Mouse (Mus musculus): ENCODE results near the gene Cers6. TPM values are rescaled to one million over a fixed set of nuclear protein-coding genes. Genes with fewer than 3 reads are reported as not detected.

The Cers6 gene
- total RNA-seq, 4 experiments from 2014 or later: 0.58 to 1.4 (median 0.64) TPM

DNA sequence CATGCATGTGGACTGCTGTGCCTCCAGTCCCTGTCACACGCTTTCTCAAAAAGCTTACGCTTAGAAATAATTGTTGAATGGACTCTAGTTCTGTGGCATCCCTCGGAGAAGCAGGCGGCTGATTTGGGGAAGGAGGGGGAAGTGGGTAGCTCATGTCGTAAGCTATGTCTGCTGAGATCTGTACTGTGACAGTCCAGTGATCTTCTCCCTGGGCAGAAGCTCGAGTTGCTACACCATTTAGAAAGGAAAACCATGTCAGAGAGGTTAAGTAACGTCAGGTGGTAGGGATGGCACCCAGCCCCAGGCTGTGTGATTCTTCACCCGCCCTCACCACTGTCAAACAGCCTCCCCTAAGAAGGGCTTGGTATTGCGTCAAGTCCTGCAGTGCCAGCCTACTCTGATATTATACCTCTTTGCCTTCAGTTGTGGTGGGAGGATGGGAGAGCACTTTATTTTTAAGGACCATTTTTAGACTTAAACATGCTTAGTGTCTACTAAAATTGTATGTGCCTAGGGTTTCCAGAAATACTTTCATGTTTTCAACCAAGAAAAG, 154.0 kb downstream of the Cers6 start:
- DNase-seq (ENCODE audit: low spot score in 2 of 2): no peak

DNA sequence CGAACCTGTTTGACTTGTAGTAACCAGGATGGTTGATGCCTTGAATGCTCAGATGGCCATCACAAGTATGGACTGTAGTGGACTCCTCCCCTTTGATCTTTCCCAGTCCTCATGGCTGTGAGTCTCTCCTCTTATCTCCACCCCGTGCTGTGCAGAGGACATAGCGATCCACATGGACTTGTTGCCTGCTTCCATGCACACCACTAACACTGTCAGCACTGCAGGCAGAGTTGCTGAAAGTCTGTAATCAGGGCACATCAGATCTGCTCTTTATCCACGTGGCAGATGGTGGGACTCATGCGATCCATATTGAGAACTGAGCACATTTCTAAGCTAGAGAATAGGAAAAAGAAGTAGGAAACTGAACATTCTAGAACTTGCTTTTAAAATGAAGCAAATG, 154.6 kb downstream of the Cers6 start:
- DNase-seq (ENCODE audit: low spot score in 2 of 2): no peak

DNA sequence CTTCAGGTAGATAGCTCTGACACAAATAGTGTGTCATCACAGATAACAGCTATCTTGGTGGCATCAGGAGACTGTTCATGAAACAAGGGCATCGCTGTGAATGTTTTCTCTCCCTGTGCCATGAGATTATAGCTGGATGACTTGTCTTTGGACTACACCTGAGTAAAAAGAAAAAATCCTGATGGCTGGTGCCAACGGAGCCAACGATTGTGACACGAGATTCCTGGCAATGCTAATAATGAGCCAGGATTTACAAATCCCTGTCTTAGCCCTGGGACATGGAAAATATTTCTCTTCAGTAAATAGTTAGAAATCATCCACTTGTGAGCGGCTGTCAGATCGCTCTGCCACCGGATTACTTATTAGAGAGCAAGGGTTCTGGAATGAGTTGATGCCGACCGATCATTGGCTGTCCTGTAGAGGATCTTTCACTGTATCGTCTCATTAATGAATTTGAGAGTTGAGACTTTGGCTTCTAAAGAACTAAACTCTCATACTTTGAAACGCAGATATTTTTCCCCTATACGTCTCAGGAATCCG, 157.9 kb downstream of the Cers6 start:
- no peak for DNase-seq (ENCODE audit: low spot score in 2 of 2)

DNA sequence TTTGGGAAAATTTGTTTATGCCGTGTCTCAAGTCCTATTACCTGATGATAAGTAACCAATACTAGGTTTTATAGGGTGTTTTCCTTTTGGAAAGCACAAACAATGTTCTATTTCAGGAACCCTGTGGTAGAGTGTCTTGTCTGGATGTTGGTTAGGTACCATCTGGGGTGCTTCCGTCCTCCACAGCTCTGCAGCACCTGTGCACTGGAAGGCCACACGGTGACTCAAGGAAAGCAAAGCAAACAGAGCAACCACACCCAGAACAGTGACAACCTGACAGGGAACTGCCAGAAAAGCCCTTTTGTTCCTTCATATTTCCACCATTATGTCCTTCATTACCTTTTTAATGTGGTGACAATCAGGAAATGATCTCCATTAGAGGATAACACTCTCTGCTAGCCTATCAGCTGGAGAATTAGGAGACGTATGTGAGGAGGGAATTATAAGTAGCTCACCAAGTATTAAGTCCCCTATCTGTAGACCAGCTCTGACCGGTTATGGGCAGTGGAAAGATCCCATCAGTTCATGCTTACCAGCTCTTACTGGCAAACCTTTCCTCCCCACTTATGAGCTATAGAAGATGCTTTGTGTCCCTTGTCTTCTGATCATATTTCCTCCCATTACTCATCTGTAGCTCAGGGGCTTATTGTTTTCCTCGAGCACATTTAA, 158.7 kb downstream of the Cers6 start:
- DNase-seq (ENCODE audit: low spot score in 2 of 2): no peak

DNA sequence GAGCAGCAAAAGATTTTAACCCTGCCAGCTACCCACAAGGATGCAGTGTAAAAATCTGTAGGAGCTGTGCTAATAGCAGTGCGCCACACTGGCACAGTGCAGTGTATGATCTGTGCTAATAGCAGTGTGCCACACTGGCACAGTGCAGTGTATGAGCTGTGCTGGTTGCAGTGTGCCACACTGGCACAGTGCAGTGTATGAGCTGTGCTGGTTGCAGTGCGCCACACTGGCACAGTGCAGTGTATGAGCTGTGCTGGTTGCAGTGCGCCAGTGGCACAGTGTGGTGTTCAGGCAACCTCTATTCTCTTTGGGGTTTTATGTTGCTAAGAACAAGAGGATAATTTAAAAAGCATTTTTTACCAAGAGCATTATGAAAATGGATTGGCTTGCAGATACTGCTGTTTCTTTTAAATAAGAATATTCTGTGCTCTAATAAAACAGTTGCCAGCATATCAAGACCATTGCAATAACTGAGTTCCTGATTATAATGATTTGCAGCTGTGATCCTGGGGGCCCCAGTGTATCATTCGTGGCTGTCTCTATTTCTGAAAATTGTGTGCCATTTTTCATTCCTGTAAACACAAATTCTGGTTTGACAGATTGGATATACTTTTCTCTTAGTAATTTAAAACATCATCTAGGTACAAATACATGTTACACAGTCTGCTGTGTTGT, 159.5 kb downstream of the Cers6 start:
- DNase-seq (ENCODE audit: low spot score in 2 of 2): no peak

DNA sequence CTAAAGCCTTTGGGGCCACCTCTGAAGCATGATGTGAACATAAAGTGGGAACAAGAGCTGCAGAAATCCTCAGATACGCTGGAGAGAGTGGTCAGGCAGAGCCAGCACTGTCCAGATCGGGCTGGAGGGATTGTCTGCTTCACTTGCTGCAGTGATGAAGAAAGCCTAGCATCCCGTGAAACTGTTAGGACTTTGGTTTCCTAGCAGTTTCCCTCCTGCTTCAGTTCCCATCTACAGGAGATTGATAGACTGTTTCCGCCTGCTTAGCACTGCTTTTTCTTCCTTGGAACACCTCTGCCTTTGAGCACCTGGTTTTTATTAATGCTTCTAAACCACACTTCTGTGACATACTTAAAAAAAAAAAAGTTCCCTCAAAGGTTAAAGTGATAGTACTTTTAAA, 160.3 kb downstream of the Cers6 start:
- DNase-seq (ENCODE audit: low spot score in 2 of 2): no peak

DNA sequence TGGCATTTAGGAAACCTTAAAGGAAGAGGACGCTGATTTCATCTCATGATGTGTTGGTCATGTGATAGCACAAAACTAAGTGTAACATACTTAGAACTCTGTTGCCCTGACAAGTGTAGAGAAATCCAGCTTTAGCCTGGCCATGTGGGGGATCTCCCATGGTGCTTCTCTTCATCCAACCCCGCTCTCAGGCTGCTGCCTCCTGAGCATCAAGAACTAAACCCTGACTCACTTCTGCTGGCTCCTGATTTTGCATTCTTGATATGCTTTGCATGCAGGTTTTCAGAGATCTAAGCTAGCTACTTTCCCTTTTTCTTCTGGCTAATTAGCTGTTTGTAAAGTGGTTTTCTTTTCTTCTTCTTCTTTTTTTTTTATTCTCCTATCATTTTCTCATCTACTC, 163.6 kb downstream of the Cers6 start:
- no peak for DNase-seq (ENCODE audit: low spot score in 2 of 2)

DNA sequence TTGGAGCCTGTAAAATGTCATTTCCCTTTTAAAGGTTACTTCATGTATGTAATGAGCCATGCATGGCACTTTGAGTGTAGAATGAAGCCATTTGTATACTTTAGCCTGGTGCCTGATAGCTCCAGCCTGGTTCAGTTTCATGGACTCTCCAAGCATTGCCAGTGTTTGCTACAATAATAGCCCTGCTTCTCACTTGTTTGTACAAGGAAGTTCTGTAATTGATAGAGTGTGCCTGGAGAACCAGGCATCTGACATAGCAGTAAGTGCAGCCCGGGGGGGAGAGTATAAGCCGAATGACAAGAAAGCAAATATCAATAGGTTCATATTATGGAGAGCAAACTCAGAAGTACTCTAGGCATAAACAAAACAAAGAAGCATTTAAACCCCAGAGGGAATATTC, 171.3 kb downstream of the Cers6 start:
- no peak for DNase-seq (ENCODE audit: low spot score in 2 of 2)

DNA sequence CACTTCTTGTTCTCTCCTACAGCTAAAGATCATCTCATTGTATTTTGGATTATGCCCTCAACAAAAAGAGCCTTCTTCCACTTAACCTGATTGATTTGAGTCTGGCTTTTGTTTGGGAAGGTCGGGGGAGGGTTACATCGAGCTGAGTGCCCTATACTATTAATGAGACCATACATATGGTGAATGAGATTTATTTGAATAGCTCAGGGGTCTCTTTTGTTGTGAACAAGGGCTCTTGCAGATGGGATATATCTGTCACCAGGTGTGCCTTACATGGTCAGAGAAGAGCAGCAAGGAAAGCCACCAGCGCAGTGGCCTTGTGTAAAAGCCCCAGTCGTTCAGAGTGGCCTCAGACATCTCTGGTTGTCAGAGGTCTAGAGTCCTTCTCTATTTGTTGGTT, 174.2 kb downstream of the Cers6 start:
- DNase-seq (ENCODE audit: low spot score in 2 of 2): no peak

DNA sequence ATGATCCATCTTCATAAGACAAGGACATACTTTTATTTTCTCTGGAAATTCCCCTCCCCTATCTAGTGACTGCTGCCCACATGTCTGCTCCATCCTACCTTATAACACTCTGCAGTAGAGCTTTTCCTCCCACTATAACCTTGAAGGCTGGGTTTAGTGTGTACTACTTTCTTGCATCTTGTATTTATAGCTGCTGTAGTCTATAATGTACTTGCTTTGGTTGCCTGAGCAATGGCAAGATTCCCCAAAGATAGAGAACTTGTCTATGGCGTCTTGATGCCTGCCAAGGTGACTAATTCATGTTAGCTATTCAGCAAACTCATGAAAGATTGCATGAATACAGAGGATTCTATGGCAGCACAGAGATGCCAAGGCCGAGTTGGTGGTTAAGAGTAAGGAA, 176.1 kb downstream of the Cers6 start:
- no peak for DNase-seq (ENCODE audit: low spot score in 2 of 2)

DNA sequence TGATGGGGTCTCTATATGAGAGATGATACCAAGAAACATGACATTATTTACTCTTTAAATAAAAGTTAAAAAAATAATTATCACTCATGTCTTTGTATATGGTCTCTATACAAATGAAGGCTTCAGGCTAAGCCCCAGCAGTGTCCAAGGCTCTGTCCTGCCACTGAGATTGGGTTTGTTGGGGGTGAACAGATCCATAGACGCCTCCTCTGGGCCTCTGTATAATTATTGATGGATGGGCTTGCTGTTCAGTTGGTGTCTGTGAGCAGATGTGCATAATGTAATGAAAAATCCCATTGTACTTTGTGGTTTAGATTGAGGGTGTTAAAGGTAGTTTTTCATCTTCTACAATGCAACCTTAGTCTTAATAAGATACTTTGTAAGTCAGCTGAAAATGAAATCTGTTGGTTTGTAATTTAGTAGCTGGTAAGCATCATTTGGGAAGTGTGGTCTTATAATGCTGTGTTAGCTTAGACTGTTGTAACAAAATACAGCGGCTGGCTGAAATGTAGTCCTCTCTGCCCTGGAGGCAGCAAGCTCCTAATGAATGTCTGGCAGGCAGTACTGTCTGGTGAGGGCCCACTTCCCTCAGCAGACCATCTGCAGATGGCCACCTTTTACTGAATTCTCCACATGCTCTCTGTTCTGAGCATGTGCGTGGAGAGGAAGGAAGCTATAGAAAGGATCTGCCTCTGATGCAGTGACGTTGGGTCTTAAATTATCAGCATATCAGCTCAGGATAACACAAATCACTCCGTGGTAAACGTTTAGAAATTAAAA, 181.3 kb downstream of the Cers6 start:
- no peak for DNase-seq (ENCODE audit: low spot score in 2 of 2)

DNA sequence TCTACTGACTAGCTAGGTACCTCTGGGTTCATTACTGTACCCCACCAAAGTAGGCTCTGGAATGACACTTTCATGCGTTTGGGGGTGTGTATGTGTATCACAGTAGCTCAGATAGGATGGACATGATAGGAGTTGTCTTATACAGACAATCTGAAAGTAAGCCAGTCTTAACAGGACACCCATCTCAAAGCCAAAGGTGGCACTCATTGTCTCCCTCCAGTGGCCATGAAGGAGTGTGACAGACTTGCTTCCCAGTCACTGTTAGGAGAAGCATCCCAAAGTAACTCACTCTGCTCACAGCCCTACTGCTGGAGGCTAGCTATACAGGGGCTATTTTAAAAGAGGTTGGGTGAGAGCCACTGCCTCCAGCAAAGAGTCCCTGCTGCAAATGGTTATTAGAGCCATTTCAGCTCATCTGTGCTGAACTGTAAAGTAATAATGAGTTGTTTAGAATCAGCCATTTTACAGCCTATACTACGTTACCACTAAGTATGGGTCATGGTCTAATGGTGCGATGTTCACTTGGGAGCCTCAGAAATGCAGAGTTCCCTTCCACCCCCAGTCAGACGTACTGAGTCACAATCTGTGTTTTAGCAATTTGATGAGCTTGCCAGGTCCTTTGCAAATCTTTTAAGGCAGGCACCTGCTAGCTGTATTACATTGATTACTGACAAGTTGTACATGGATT, 182.3 kb downstream of the Cers6 start:
- no peak for DNase-seq (ENCODE audit: low spot score in 2 of 2)

DNA sequence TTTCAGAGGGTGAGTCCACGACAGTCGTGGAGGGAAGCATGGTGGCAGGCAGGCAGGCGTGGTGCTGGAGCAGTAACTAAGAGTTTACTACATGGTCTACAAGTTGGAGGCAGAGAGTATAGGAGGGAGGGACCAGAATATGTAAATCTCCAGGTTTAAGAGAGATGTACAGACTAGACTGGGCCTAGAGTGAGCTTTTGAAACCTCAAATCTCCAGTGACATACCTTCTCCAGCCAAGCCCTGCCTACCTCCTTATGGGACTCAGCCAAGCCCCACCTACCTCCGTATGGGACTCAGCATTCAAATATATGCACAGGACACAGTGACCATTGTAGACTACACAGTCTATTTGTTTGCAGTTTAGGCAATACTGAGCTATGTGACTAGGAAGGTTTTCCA, 184.7 kb downstream of the Cers6 start:
- no peak for DNase-seq (ENCODE audit: low spot score in 2 of 2)

DNA sequence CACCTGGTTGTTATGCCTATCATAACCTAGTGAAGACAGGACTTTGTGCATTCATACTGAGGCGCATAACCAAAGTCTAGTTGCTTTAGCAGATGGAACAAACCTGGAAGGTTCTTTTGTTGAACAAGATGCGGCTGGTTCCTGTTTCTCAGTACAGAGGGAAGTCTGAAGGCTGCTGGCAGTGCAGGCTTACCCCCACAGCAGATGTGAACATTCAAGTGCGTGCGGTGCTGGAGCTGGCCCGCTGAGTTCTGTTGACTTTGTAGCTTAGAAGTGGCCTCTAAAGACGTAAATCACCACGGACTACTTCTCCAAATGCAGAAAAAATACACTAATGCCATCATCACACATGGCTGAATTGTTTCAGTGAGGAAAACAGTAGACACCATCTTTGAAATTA, 186.1 kb downstream of the Cers6 start:
- DNase-seq (ENCODE audit: low spot score in 2 of 2): no peak

DNA sequence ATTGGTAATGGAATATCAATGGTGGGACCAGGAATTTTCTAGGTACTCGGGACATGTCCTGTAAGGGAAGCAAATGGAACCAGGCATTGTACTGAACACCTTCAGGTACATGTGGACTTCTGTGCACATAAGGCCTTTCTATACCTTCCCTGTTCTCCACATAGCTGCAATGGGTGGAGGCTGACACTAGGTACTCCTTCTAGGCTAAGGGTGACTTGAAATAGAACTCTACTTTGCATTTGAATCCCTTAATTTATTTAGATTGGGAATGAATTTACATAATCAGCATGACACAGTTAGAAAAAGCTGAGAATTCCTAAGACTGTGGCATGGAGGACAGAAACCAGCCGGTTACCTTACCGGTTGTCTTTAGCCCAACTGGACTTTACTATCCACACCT, 186.6 kb downstream of the Cers6 start:
- DNase-seq (ENCODE audit: low spot score in 2 of 2): no peak

DNA sequence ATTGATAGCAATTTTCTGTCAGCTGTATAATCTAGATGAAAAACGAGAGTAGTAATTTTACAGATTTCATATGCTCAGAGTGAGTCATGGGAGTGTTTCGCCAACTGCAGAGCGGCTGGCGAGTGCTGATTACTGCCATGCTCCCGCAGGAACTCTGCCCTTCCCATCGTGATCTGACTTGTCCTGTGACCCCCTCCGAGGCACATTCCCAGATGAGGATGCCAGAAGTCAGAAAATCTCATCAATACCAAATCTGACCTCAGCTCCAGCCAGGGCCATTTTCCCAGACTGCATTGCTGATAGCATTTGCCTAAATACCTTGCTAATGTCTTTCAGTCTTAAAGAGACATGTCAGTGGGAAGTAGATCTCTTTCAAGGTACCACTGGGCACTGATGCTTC, 187.9 kb downstream of the Cers6 start:
- DNase-seq (ENCODE audit: low spot score in 2 of 2): no peak

DNA sequence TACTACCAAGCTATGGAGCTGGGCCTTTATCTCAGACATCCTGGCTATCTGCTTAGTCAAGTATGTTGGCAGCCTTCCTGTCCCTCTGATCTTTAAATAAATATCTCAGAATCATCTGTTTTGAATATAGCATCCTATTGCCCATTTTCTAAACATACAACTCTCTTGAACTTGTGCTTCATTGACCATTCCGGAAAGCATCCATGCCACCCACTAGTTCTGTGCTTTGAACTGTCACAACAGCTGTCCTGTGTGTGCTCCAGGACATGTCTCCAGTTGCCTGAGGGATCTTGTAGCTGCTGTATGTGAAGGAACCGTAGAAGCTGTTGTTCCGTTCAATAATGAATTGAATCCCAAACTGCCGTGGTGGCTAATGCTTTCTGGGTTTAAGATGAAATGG, 188.9 kb downstream of the Cers6 start:
- DNase-seq (ENCODE audit: low spot score in 2 of 2): no peak

DNA sequence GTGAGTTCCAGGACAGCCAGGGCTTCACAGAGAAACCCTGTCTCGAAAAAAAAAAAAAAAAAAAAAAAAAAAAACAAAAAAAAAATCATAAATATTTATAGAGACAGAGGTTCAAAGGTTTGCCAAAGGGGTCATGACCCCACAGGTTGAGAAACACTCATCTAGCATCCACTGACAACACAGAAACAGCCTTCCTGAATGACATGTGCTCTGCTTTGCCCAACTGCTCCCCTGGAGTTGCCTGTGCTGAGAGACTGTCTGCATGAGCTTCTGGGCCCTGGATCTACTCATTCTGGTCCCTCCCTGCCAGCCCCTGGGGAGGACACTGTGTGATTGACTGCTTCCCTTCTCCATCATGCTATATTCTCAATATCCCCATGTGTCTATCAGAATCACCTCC, 190.4 kb downstream of the Cers6 start:
- DNase-seq (ENCODE audit: low spot score in 2 of 2): no peak

DNA sequence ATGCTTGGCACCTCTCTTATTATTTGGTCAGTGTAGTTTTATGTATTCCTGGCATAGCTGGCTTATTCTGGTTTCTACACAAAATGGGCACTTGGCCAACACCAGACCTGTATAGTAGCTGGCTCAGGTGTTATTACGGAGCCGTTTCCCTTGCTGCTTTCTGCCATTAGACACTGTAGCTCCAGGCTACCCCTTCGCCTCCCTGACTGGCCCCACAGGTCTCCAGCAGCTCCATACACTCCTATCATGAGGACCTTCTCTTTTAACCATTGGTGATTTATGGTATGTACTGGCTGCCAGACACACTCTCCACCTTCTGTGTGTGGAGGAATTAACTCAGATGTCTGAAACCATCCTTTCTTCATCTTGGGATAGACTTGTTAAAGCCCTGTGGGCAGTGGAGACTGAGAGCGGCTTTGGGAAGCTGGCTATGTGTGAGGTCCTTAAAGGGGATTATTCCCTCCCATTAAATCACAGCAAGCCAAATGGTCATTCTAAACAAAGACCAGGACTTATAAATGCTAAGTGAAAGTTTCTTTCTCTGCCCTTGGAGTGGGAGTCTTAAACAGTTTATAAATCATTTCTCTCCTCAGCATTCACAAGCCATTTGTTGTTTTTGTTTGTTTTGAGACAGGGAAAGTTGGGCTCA, 192.1 kb downstream of the Cers6 start:
- no peak for DNase-seq (ENCODE audit: low spot score in 2 of 2)

DNA sequence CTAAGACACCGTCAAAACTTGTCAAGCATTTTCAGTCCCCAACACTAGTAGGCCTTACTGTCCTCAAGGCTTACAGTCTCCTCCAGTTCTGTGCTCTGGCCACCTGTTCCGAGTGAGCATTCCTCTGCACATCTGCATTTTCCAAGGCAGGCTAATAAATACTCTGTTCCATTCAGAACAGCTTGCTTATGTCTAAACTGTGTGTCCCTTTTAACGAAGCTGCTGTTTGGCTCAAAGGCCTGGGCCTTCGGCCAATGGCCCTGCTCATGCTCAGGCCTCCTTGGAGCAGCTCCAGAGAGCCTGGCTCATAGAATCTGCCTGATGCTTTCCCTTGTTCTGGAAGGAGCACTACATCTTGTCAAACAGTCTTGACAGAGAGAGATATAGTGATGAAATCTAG, 193.0 kb downstream of the Cers6 start:
- peak; percentile 67 to 71 for DNase-seq (ENCODE audit: low spot score in 2 of 2)

DNA sequence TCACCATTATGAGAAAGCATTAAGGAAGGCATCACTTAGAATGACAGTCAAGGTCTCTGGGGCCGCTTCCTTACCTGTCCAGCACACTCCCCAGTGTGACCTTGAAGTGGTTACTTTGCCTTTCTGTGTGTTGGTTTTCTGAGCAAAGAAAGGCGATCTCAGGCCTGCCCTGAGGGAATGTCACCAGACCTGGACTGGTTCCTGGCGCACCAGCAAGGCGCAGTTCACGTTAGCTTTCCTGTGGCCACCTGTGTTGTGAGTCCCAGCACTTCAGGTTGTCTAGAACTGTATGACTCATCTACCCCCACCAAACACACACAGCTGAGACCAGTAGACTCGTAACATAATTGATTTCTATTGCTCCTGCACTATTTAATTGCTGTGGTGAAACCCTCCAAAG, 193.9 kb downstream of the Cers6 start:
- no peak for DNase-seq (ENCODE audit: low spot score in 2 of 2)
